Mouse (Mus musculus) liver, embryonic 12.5 days (tissue): ENCODE results near the gene Spata18. TPM values are rescaled to one million over a fixed set of nuclear protein-coding genes. Genes with fewer than 3 reads are reported as not detected.

ENCODE experiments used
- ATAC-seq: fragments of 200-750 bp; cut with Nextera tagmentation; 2 replicates; pipeline ENCODE4 v1.8.0; 2017; ENCODE audit warnings: moderate number of reproducible peaks, mild to moderate bottlenecking, moderate library complexity
- H3K27ac ChIP-seq: fragments of 300-500 bp; sonication (generic); 2 replicates; pipeline ENCODE4 v1.5.1; 2016; ENCODE audit warnings: mild to moderate bottlenecking
- H3K27me3 ChIP-seq: fragments of 300-500 bp; sonication (generic); replicated peaks from 2 replicates; pipeline ENCODE4 v1.6.1; 2016; ENCODE audit warnings: mild to moderate bottlenecking, moderate library complexity
- H3K36me3 ChIP-seq: fragments of 300-500 bp; sonication (generic); 2 replicates; pipeline ENCODE4 v1.6.1; 2016; ENCODE audit warnings: mild to moderate bottlenecking, moderate library complexity
- H3K4me1 ChIP-seq: fragments of 300-500 bp; sonication (generic); 2 replicates; pipeline ENCODE4 v1.6.1; 2016
- H3K4me2 ChIP-seq: fragments of 300-500 bp; sonication (generic); 2 replicates; pipeline ENCODE4 v1.6.1; 2016; ENCODE audit warnings: mild to moderate bottlenecking, moderate library complexity
- H3K4me3 ChIP-seq: fragments of 300-500 bp; sonication (generic); 2 replicates; pipeline ENCODE4 v1.5.1; 2016; ENCODE audit warnings: mild to moderate bottlenecking, moderate library complexity
- H3K9ac ChIP-seq: fragments of 300-500 bp; sonication (generic); 2 replicates; pipeline ENCODE4 v1.6.1; 2016; ENCODE audit warnings: mild to moderate bottlenecking, moderate library complexity
- H3K9me3 ChIP-seq: fragments of 300-500 bp; sonication (generic); replicated peaks from 2 replicates; pipeline ENCODE4 v1.6.1; 2016; ENCODE audit warnings: mild to moderate bottlenecking, moderate library complexity
- WGBS: fragments of 180-500 bp; shearing (Covaris S2); methylation state at CpG from one replicate; pipeline ENCODE4 v1.1.7; 2016; ENCODE audit not compliant: insufficient replicate concordance; 5-methylcytosine and 5-hydroxymethylcytosine counted together
- polyA plus RNA-seq: library from polyadenylated mRNA; unstranded; fragments of >200 nt; fragmentation: Nextera tagmentation; extraction: Ambion mirVana; gene quantifications from 2 replicates; pipeline ENCODE4 v1.2.1, GENCODE M21; 2016

Spata18 gene
- polyA plus RNA-seq: not detected in 2 replicates

GRCm38 (mm10) chr5:73651061-73651854 is at the start of gene Spata18:
TSS of gene Spata18 (plus strand) at chr5:73651379.
- no peak for ATAC-seq
- H3K4me3 ChIP-seq: peak within 1 kb of the TSS; percentile 54
- H3K27ac ChIP-seq: no peak within 1 kb of the TSS
- H3K4me2 ChIP-seq: peak within 1 kb of the TSS; percentile 80
- H3K4me1 ChIP-seq: peaks cover 27% of the 10 kb centered on the region
- under 1% methylated on average over 57 of the region's 57 CpGs for WGBS
- no peaks in the 10 kb centered on the region for H3K9me3 ChIP-seq
- H3K36me3 ChIP-seq: no peaks in the 10 kb centered on the region
- H3K27me3 ChIP-seq: peaks cover 87% of the 10 kb centered on the region
- no peak within 1 kb of the TSS for H3K9ac ChIP-seq

- Histone ChIP-seq H3K27ac (no peak overlapping the region), H3K4me2 (no peak overlapping the region), H3K36me3 (no peaks in the 10 kb centered on the region), H3K9ac (no peak overlapping the region), H3K9me3 (0 out of 2 replicates have a peak, but pooled peaks cover 3% of the 10 kb centered on the region), H3K27me3 (no peaks in the 10 kb centered on the region), H3K4me1 (no peaks in the 10 kb centered on the region), H3K4me3 (no peak overlapping the region)
- no peak for ATAC-seq
- WGBS: 66% methylated on average over 3 of the region's 3 CpGs
Observed at GRCm38 (mm10) chr5:73602865-73603264, 48.3 kb upstream of the Spata18 start.

- Histone ChIP-seq H3K27ac (no peak overlapping the region), H3K4me2 (no peak overlapping the region), H3K4me1 (no peaks in the 10 kb centered on the region), H3K4me3 (no peak overlapping the region), H3K9ac (no peak overlapping the region), H3K36me3 (no peaks in the 10 kb centered on the region), H3K27me3 (no peaks in the 10 kb centered on the region), H3K9me3 (0 out of 2 replicates have a peak, but pooled peaks cover 3% of the 10 kb centered on the region)
- ATAC-seq: no peak
- 83% methylated on average over 6 of the region's 6 CpGs for WGBS
Observed at GRCm38 (mm10) chr5:73604542-73604941, 46.6 kb upstream of the Spata18 start.

- H3K4me1 ChIP-seq: no peaks in the 10 kb centered on the region
- H3K36me3 ChIP-seq: no peaks in the 10 kb centered on the region
- no peak overlapping the region for H3K9ac ChIP-seq
- no peak overlapping the region for H3K27ac ChIP-seq
- ATAC-seq: no peak
- H3K4me2 ChIP-seq: no peak overlapping the region
- 73% methylated on average over 6 of the region's 6 CpGs for WGBS
- no peaks in the 10 kb centered on the region for H3K27me3 ChIP-seq
- no peak overlapping the region for H3K4me3 ChIP-seq
- 0 out of 2 replicates have a peak, but pooled peaks cover 3% of the 10 kb centered on the region for H3K9me3 ChIP-seq
Observed at GRCm38 (mm10) chr5:73604964-73605363, 46.2 kb upstream of the Spata18 start.

GRCm38 (mm10) chr5:73611071-73611470 is 40.1 kb upstream of the Spata18 start:
- 81% methylated on average over 4 of the region's 4 CpGs for WGBS
- H3K4me3 ChIP-seq: no peak overlapping the region
- no peak overlapping the region for H3K4me2 ChIP-seq
- H3K9me3 ChIP-seq: no peaks in the 10 kb centered on the region
- no peak for ATAC-seq
- no peak overlapping the region for H3K9ac ChIP-seq
- no peaks in the 10 kb centered on the region for H3K4me1 ChIP-seq
- no peaks in the 10 kb centered on the region for H3K36me3 ChIP-seq
- no peak overlapping the region for H3K27ac ChIP-seq
- no peaks in the 10 kb centered on the region for H3K27me3 ChIP-seq

- 74% methylated on average over 8 of the region's 8 CpGs for WGBS
- Histone ChIP-seq H3K27ac (no peak overlapping the region), H3K9me3 (no peaks in the 10 kb centered on the region), H3K4me2 (no peak overlapping the region), H3K27me3 (no peaks in the 10 kb centered on the region), H3K4me1 (no peaks in the 10 kb centered on the region), H3K4me3 (no peak overlapping the region), H3K9ac (no peak overlapping the region), H3K36me3 (no peaks in the 10 kb centered on the region)
- no peak for ATAC-seq
Observed at GRCm38 (mm10) chr5:73613296-73613695, 37.9 kb upstream of the Spata18 start.

- no peak overlapping the region for H3K4me3 ChIP-seq
- no peak for ATAC-seq
- WGBS: 45% methylated on average over 7 of the region's 7 CpGs
- no peak overlapping the region for H3K4me2 ChIP-seq
- H3K36me3 ChIP-seq: no peaks in the 10 kb centered on the region
- H3K4me1 ChIP-seq: no peaks in the 10 kb centered on the region
- H3K27me3 ChIP-seq: no peaks in the 10 kb centered on the region
- no peaks in the 10 kb centered on the region for H3K9me3 ChIP-seq
- H3K27ac ChIP-seq: no peak overlapping the region
- H3K9ac ChIP-seq: no peak overlapping the region
Observed at GRCm38 (mm10) chr5:73615211-73615610, 36.0 kb upstream of the Spata18 start.

- Histone ChIP-seq H3K36me3 (no peaks in the 10 kb centered on the region), H3K4me1 (no peaks in the 10 kb centered on the region), H3K9ac (no peak overlapping the region), H3K27me3 (no peaks in the 10 kb centered on the region), H3K4me2 (no peak overlapping the region), H3K4me3 (no peak overlapping the region), H3K27ac (no peak overlapping the region), H3K9me3 (no peaks in the 10 kb centered on the region)
- no peak for ATAC-seq
- 60% methylated on average over 1 of the region's 1 CpGs for WGBS
Observed at GRCm38 (mm10) chr5:73618969-73619368, 32.2 kb upstream of the Spata18 start.

- 67% methylated on average over 1 of the region's 1 CpGs for WGBS
- no peaks in the 10 kb centered on the region for H3K36me3 ChIP-seq
- no peak for ATAC-seq
- H3K4me2 ChIP-seq: no peak overlapping the region
- no peak overlapping the region for H3K27ac ChIP-seq
- H3K4me1 ChIP-seq: peaks cover 11% of the 10 kb centered on the region
- no peak overlapping the region for H3K9ac ChIP-seq
- no peaks in the 10 kb centered on the region for H3K9me3 ChIP-seq
- H3K4me3 ChIP-seq: no peak overlapping the region
- no peaks in the 10 kb centered on the region for H3K27me3 ChIP-seq
Observed at GRCm38 (mm10) chr5:73625505-73625904, 25.7 kb upstream of the Spata18 start.

- ATAC-seq: no peak
- 88% methylated on average over 7 of the region's 7 CpGs for WGBS
- no peaks in the 10 kb centered on the region for H3K36me3 ChIP-seq
- H3K27ac ChIP-seq: no peak overlapping the region
- H3K4me3 ChIP-seq: no peak overlapping the region
- H3K9me3 ChIP-seq: no peaks in the 10 kb centered on the region
- H3K4me1 ChIP-seq: peaks cover 19% of the 10 kb centered on the region
- H3K27me3 ChIP-seq: no peaks in the 10 kb centered on the region
- H3K4me2 ChIP-seq: no peak overlapping the region
- H3K9ac ChIP-seq: no peak overlapping the region
Observed at GRCm38 (mm10) chr5:73626842-73627241, 24.3 kb upstream of the Spata18 start.

GRCm38 (mm10) chr5:73627559-73627958 is 23.6 kb upstream of the Spata18 start:
- Histone ChIP-seq H3K4me2 (no peak overlapping the region), H3K27ac (no peak overlapping the region), H3K27me3 (no peaks in the 10 kb centered on the region), H3K9ac (no peak overlapping the region), H3K4me3 (no peak overlapping the region), H3K9me3 (no peaks in the 10 kb centered on the region), H3K4me1 (peaks cover 19% of the 10 kb centered on the region), H3K36me3 (no peaks in the 10 kb centered on the region)
- 66% methylated on average over 4 of the region's 4 CpGs for WGBS
- ATAC-seq: no peak

- Histone ChIP-seq H3K27me3 (no peaks in the 10 kb centered on the region), H3K4me1 (peaks cover 19% of the 10 kb centered on the region), H3K4me3 (no peak overlapping the region), H3K4me2 (no peak overlapping the region), H3K9ac (no peak overlapping the region), H3K27ac (no peak overlapping the region), H3K9me3 (no peaks in the 10 kb centered on the region), H3K36me3 (no peaks in the 10 kb centered on the region)
- no peak for ATAC-seq
- 77% methylated on average over 15 of the region's 15 CpGs for WGBS
Observed at GRCm38 (mm10) chr5:73627991-73628390, 23.2 kb upstream of the Spata18 start.
